In the genomic region with DNA sequence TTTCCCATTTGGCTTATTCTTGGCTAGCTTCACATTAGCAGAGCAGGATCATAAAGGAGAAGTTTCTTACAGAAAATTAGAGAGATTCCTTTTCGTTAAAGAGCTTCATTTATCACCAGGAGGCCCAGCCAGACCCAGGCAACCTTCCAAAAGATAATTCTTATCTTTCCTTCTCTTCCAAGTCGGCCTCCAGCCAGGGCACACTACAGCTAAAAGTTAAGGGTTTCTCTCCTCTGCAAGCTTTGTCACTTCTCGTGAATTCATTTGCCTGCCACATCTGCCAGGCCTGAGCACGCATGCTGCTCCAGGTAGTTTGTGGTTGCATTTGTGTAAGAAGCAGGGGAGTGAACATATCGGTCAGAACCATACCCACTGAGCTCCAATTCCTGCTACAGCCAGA, we compare ENCODE assay signal across 8 mouse cellular contexts. TPM values are rescaled to one million over a fixed set of nuclear protein-coding genes. Genes with fewer than 3 reads are reported as not detected.
A peak's percentile ranks its signal among the peaks of the same experiment; 100 is the strongest.
DNase-seq lines count a peak whose midpoint lies in the region; ATAC-seq and TF ChIP-seq lines count a peak whose summit lies in the region.

No protein-coding gene starts in this region.

- no peak for TF ChIP-seq CTCF in spleen, adult 2 months (IDR thresholded peaks at IDR 0.05; ENCODE audit: extremely low read depth, insufficient read depth, insufficient read length, insufficient replicate concordance)
- no peak for TF ChIP-seq CTCF in lung, postnatal 0 days (IDR thresholded peaks at IDR 0.05)

- no peaks in the 10 kb centered on the region for H3K27me3 ChIP-seq in lung, embryonic 16.5 days (ENCODE audit: control insufficient read depth, insufficient read depth, low read depth, low read length)
- H3K27me3 ChIP-seq in forebrain, embryonic 12.5 days: no peaks in the 10 kb centered on the region
- H3K27me3 ChIP-seq in limb, embryonic 10.5 days (ENCODE audit: low read depth, poor library complexity, severe bottlenecking): no peaks in the 10 kb centered on the region
- H3K27me3 ChIP-seq in spleen, adult 2 months (ENCODE audit: control insufficient read depth, insufficient read depth, low read length): no peaks in the 10 kb centered on the region
- H3K27me3 ChIP-seq in lung, postnatal 0 days (replicated peaks; ENCODE audit: insufficient read depth, low read length): no peaks in the 10 kb centered on the region

- DNase-seq in lung, postnatal 4 days: no peak
- no peak for DNase-seq in limb, embryonic 10.5 days (ENCODE audit: low spot score)
- DNase-seq in spleen, adult 2 months (ENCODE audit: low read depth in 1 of 2, low spot score in 2 of 2): no peak
- no peak for DNase-seq in cerebellum, postnatal 25 days
- DNase-seq in lung, postnatal 0 days (ENCODE audit: low spot score): no peak
- DNase-seq in urinary bladder, adult 2 months (ENCODE audit: low spot score): no peak

- WGBS in lung, embryonic 16.5 days: 28% methylated on average over 5 of the region's 5 CpGs
- 73% methylated on average over 5 of the region's 5 CpGs for WGBS in forebrain, embryonic 12.5 days
- WGBS in limb, embryonic 10.5 days: 65% methylated on average over 5 of the region's 5 CpGs
- 75% methylated on average over 5 of the region's 5 CpGs for WGBS in spleen, adult 2 months
- WGBS in lung, postnatal 0 days: 28% methylated on average over 5 of the region's 5 CpGs

- no peaks in the 10 kb centered on the region for H3K9me3 ChIP-seq in lung, embryonic 16.5 days (ENCODE audit: control insufficient read depth, low read length)
- H3K9me3 ChIP-seq in forebrain, embryonic 12.5 days: no peaks in the 10 kb centered on the region
- H3K9me3 ChIP-seq in limb, embryonic 10.5 days (replicated peaks): no peaks in the 10 kb centered on the region
- no peaks in the 10 kb centered on the region for H3K9me3 ChIP-seq in lung, postnatal 0 days (ENCODE audit: low read length)

- peaks cover 4% of the 10 kb centered on the region; the same call in 1 of the 2 replicates for H3K36me3 ChIP-seq in lung, embryonic 16.5 days (ENCODE audit: control insufficient read depth, insufficient read depth, low read length)
- peaks cover 9% of the 10 kb centered on the region for H3K36me3 ChIP-seq in forebrain, embryonic 12.5 days (replicated peaks)
- peaks cover 14% of the 10 kb centered on the region for H3K36me3 ChIP-seq in limb, embryonic 10.5 days
- H3K36me3 ChIP-seq in spleen, adult 2 months (ENCODE audit: control insufficient read depth, insufficient read depth, low read length): peaks cover 4% of the 10 kb centered on the region; the same call in 1 of the 2 replicates
- no peaks in the 10 kb centered on the region for H3K36me3 ChIP-seq in lung, postnatal 0 days (ENCODE audit: insufficient read depth, low read length)

- no peak overlapping the region; the same call in 1 of the 2 replicates for H3K4me3 ChIP-seq in lung, embryonic 16.5 days (ENCODE audit: low read length)
- no peak overlapping the region for H3K4me3 ChIP-seq in forebrain, embryonic 12.5 days (replicated peaks)
- H3K4me3 ChIP-seq in limb, embryonic 10.5 days: peak overlapping the region; percentile 85; the same call in 1 of the 2 replicates
- H3K4me3 ChIP-seq in spleen, adult 2 months (ENCODE audit: extremely low read depth, insufficient read depth, insufficient read length): no peak overlapping the region
- H3K4me3 ChIP-seq in lung, postnatal 0 days (ENCODE audit: low read depth, low read length): no peak overlapping the region

- no peak for TF ChIP-seq EP300 in lung, postnatal 0 days (IDR thresholded peaks at IDR 0.05)

- peak overlapping the region; percentile 92; the same call in 1 of the 2 replicates for H3K27ac ChIP-seq in lung, embryonic 16.5 days (ENCODE audit: low read length)
- no peak overlapping the region for H3K27ac ChIP-seq in forebrain, embryonic 12.5 days
- peak overlapping the region; percentile 93; the same call in 1 of the 2 replicates for H3K27ac ChIP-seq in limb, embryonic 10.5 days
- peak overlapping the region; percentile 37; the same call in 1 of the 2 replicates for H3K27ac ChIP-seq in spleen, adult 2 months (ENCODE audit: insufficient read depth, low read length)
- H3K27ac ChIP-seq in lung, postnatal 0 days (ENCODE audit: low read length): no peak overlapping the region

- TF ChIP-seq POLR2A in spleen, adult 2 months (IDR thresholded peaks at IDR 0.05; ENCODE audit: low read depth, low read length): no peak

- peak overlapping the region; percentile 89 for H3K4me2 ChIP-seq in lung, embryonic 16.5 days (ENCODE audit: low read depth, low read length)
- H3K4me2 ChIP-seq in forebrain, embryonic 12.5 days: peak overlapping the region; percentile 72; the same call in 1 of the 2 replicates
- H3K4me2 ChIP-seq in lung, postnatal 0 days (replicated peaks; ENCODE audit: low read depth, low read length): no peak overlapping the region

- H3K4me1 ChIP-seq in lung, embryonic 16.5 days (replicated peaks; ENCODE audit: control insufficient read depth, insufficient read depth, low read length): peaks cover 10% of the 10 kb centered on the region
- peaks cover 10% of the 10 kb centered on the region for H3K4me1 ChIP-seq in forebrain, embryonic 12.5 days
- H3K4me1 ChIP-seq in limb, embryonic 10.5 days: peaks cover 9% of the 10 kb centered on the region
- H3K4me1 ChIP-seq in spleen, adult 2 months (ENCODE audit: control insufficient read depth, insufficient read depth, insufficient read length): 0 out of 2 replicates have a peak, but pooled peaks cover 2% of the 10 kb centered on the region
- peaks cover 3% of the 10 kb centered on the region; the same call in 1 of the 2 replicates for H3K4me1 ChIP-seq in lung, postnatal 0 days (ENCODE audit: insufficient read depth, low read depth, low read length)

- H3K9ac ChIP-seq in lung, embryonic 16.5 days (ENCODE audit: low read length): no peak overlapping the region
- no peak overlapping the region; the same call in 1 of the 2 replicates for H3K9ac ChIP-seq in forebrain, embryonic 12.5 days
- no peak overlapping the region for H3K9ac ChIP-seq in lung, postnatal 0 days (replicated peaks; ENCODE audit: low read depth)

- no peak for ATAC-seq in lung, embryonic 16.5 days (ENCODE audit: low read depth)
- ATAC-seq in forebrain, embryonic 12.5 days (ENCODE audit: low FRiP score): no peak
- no peak for ATAC-seq in lung, postnatal 0 days

RNA-seq across cellular contexts. Expression of gene Cpox, which starts 0.8 kb away (rescaled TPM):
- polyA plus RNA-seq in lung, embryonic 16.5 days (2015; fragmentation: Nextera tagmentation; extraction: Ambion mirVana): 19.7 and 25.3 TPM in 2 replicates
- 13.9 and 18.4 TPM in 2 replicates for polyA plus RNA-seq in forebrain, embryonic 12.5 days (2016; fragmentation: Nextera tagmentation; extraction: Ambion mirVana)
- polyA plus RNA-seq in limb, embryonic 10.5 days (2016; fragmentation: Nextera tagmentation; extraction: Ambion mirVana): 26.6 and 29.7 TPM in 2 replicates
- polyA plus RNA-seq in spleen, adult 2 months (2012; rRNA removed): 22.3 and 36.3 TPM in 2 replicates
- polyA plus RNA-seq in lung, postnatal 0 days (2015; fragmentation: Nextera tagmentation; extraction: Ambion mirVana): 13.4 and 14.2 TPM in 2 replicates
- polyA plus RNA-seq in urinary bladder, adult 2 months (2012; rRNA removed): 20.3 and 26.5 TPM in 2 replicates

RNA-seq across cellular contexts. Expression of gene E330017A01Rik, which starts 30.7 kb away (rescaled TPM):
- polyA plus RNA-seq in lung, embryonic 16.5 days (2015; fragmentation: Nextera tagmentation; extraction: Ambion mirVana): not detected in 2 replicates
- not detected in 2 replicates for polyA plus RNA-seq in forebrain, embryonic 12.5 days (2016; fragmentation: Nextera tagmentation; extraction: Ambion mirVana)
- polyA plus RNA-seq in limb, embryonic 10.5 days (2016; fragmentation: Nextera tagmentation; extraction: Ambion mirVana): not detected in 2 replicates
- not detected in 2 replicates for polyA plus RNA-seq in spleen, adult 2 months (2012; rRNA removed)
- polyA plus RNA-seq in lung, postnatal 0 days (2015; fragmentation: Nextera tagmentation; extraction: Ambion mirVana): not detected in 2 replicates
- not detected in 2 replicates for polyA plus RNA-seq in urinary bladder, adult 2 months (2012; rRNA removed)

RNA-seq across cellular contexts. Expression of gene Gpr15, which starts 49.6 kb away (rescaled TPM):
- polyA plus RNA-seq in lung, embryonic 16.5 days (2015; fragmentation: Nextera tagmentation; extraction: Ambion mirVana): 0.11 and 0.13 TPM in 2 replicates
- polyA plus RNA-seq in forebrain, embryonic 12.5 days (2016; fragmentation: Nextera tagmentation; extraction: Ambion mirVana): 0.11 and 0.12 TPM in 2 replicates
- polyA plus RNA-seq in limb, embryonic 10.5 days (2016; fragmentation: Nextera tagmentation; extraction: Ambion mirVana): 0.11 TPM in 1 of 2 replicates, not detected in the other
- 0.70 and 0.86 TPM in 2 replicates for polyA plus RNA-seq in spleen, adult 2 months (2012; rRNA removed)
- polyA plus RNA-seq in lung, postnatal 0 days (2015; fragmentation: Nextera tagmentation; extraction: Ambion mirVana): 0.08 and 0.18 TPM in 2 replicates
- 0.03 TPM in 1 of 2 replicates, not detected in the other for polyA plus RNA-seq in urinary bladder, adult 2 months (2012; rRNA removed)

RNA-seq across cellular contexts. Expression of gene Gm813, which starts 52.5 kb away (rescaled TPM):
- not detected in 2 replicates for polyA plus RNA-seq in lung, embryonic 16.5 days (2015; fragmentation: Nextera tagmentation; extraction: Ambion mirVana)
- not detected in 2 replicates for polyA plus RNA-seq in forebrain, embryonic 12.5 days (2016; fragmentation: Nextera tagmentation; extraction: Ambion mirVana)
- not detected in 2 replicates for polyA plus RNA-seq in limb, embryonic 10.5 days (2016; fragmentation: Nextera tagmentation; extraction: Ambion mirVana)
- not detected in 2 replicates for polyA plus RNA-seq in spleen, adult 2 months (2012; rRNA removed)
- polyA plus RNA-seq in lung, postnatal 0 days (2015; fragmentation: Nextera tagmentation; extraction: Ambion mirVana): not detected in 2 replicates
- polyA plus RNA-seq in urinary bladder, adult 2 months (2012; rRNA removed): not detected in 2 replicates

RNA-seq across cellular contexts. Expression of gene Cldnd1, which starts 58.4 kb away (rescaled TPM):
- 113 and 114 TPM in 2 replicates for polyA plus RNA-seq in lung, embryonic 16.5 days (2015; fragmentation: Nextera tagmentation; extraction: Ambion mirVana)
- 104 and 115 TPM in 2 replicates for polyA plus RNA-seq in forebrain, embryonic 12.5 days (2016; fragmentation: Nextera tagmentation; extraction: Ambion mirVana)
- polyA plus RNA-seq in limb, embryonic 10.5 days (2016; fragmentation: Nextera tagmentation; extraction: Ambion mirVana): 92.9 and 108 TPM in 2 replicates
- polyA plus RNA-seq in spleen, adult 2 months (2012; rRNA removed): 26.0 and 27.5 TPM in 2 replicates
- polyA plus RNA-seq in lung, postnatal 0 days (2015; fragmentation: Nextera tagmentation; extraction: Ambion mirVana): 80.4 and 81.8 TPM in 2 replicates
- 66.6 and 79.2 TPM in 2 replicates for polyA plus RNA-seq in urinary bladder, adult 2 months (2012; rRNA removed)

Comparison
In these comparisons a context has a peak if more than half of its experiments do, and no peak if none do; other contexts are left out.
1. H3K27ac ChIP-seq: peak in lung, embryonic 16.5 days (single experiment), limb, embryonic 10.5 days (single experiment) and spleen, adult 2 months (single experiment); none in forebrain, embryonic 12.5 days (single experiment) and lung, postnatal 0 days (single experiment).